Mouse (Mus musculus) liver, adult 2 months (tissue): ENCODE data around the gene Ccdc148.

Source experiments
- CTCF ChIP-seq: fragments of 200-500 bp; IDR thresholded peaks from 2 replicates; pipeline ENCODE4 v1.5.1; 2011; ENCODE audit warnings: low read depth, low read length, control low read depth
- POLR2A ChIP-seq: fragments of 200-500 bp; IDR thresholded peaks from 2 replicates; pipeline ENCODE4 v1.6.1; 2011; ENCODE audit warnings: low read length, control low read depth; ENCODE audit not compliant: insufficient read depth; ENCODE audit errors: extremely low read depth

GRCm38 (mm10) chr2:59161021-59161440 is 548 bp upstream of the Ccdc148 start:
- TF ChIP-seq POLR2A (no peak), CTCF (no peak)
